Mouse (Mus musculus) midbrain, postnatal 0 days (tissue): Measurements from ENCODE around the gene Olfr1487. TPM values are rescaled to one million over a fixed set of nuclear protein-coding genes. Genes with fewer than 3 reads are reported as not detected.
"Not testable (repeated sequence)": the region's sequence is repeated elsewhere in the genome, so short reads cannot be mapped to it uniquely, and the experiment has no call there.

Experiments
- ATAC-seq: fragments of 200-750 bp; cut with Nextera tagmentation; 2 replicates; pipeline ENCODE4 v1.8.0; 2017; ENCODE audit warnings: moderate number of reproducible peaks, mild to moderate bottlenecking, moderate TSS enrichment, moderate library complexity; ENCODE audit not compliant: low FRiP score
- DNase-seq: peaks from one replicate; pipeline ENCODE4 v3.0.0-alpha.2; 2015; ENCODE audit warnings: low spot score
- H3K27ac ChIP-seq: fragments of 300-500 bp; sonication (generic); 2 replicates; pipeline ENCODE4 v1.5.1; 2014; ENCODE audit warnings: low read depth, mild to moderate bottlenecking, low read length, mixed read lengths
- H3K27me3 ChIP-seq: fragments of 300-500 bp; sonication (generic); 2 replicates; pipeline ENCODE4 v1.6.1; 2014; ENCODE audit warnings: low read length, control low read depth, mixed read lengths; ENCODE audit not compliant: insufficient read depth
- H3K36me3 ChIP-seq: fragments of 300-500 bp; sonication (generic); 2 replicates; pipeline ENCODE4 v1.6.1; 2014; ENCODE audit warnings: low read length, control low read depth, mixed read lengths; ENCODE audit not compliant: insufficient read depth
- H3K4me1 ChIP-seq: fragments of 300-500 bp; sonication (generic); 2 replicates; pipeline ENCODE4 v1.6.1; 2014; ENCODE audit warnings: mild to moderate bottlenecking, control low read depth, antibody characterized with exemption, low read length, mixed read lengths; ENCODE audit not compliant: insufficient read depth
- H3K4me2 ChIP-seq: fragments of 300-500 bp; sonication (generic); 2 replicates; pipeline ENCODE4 v1.6.1; 2014; ENCODE audit warnings: low read depth, mild to moderate bottlenecking, low read length, mixed read lengths; ENCODE audit not compliant: poor library complexity, severe bottlenecking
- H3K4me3 ChIP-seq: fragments of 300-500 bp; sonication (generic); 2 replicates; pipeline ENCODE4 v1.5.1; 2014; ENCODE audit warnings: low read depth, mild to moderate bottlenecking, low read length, moderate library complexity
- H3K9ac ChIP-seq: fragments of 300-500 bp; sonication (generic); replicated peaks from 2 replicates; pipeline ENCODE4 v1.6.1; 2014; ENCODE audit warnings: mild to moderate bottlenecking, low read length, moderate library complexity, mixed read lengths; ENCODE audit not compliant: poor library complexity, severe bottlenecking
- H3K9me3 ChIP-seq: fragments of 300-500 bp; sonication (generic); 2 replicates; pipeline ENCODE4 v1.6.1; 2016; ENCODE audit warnings: low read length, control low read depth
- CTCF ChIP-seq: IDR thresholded peaks from 2 replicates; pipeline ENCODE4 v1.5.1; 2016; ENCODE audit warnings: antibody characterized with exemption, mild to moderate bottlenecking
- WGBS: fragments of 180-500 bp; shearing (Covaris S2); extraction: QIAGEN DNeasy Blood & Tissue Kit; methylation state at CpG from one replicate; pipeline ENCODE4 v1.1.7; 2014; 5-methylcytosine and 5-hydroxymethylcytosine counted together
- microRNA-seq: library from miRNA; unstranded; fragments of <30 nt; microRNA quantifications from one replicate; pipeline ENCODE4, GENCODE M21; 2016; ENCODE audit warnings: borderline number of aligned reads
- polyA plus RNA-seq: library from polyadenylated mRNA; unstranded; fragments of >200 nt; fragmentation: Nextera tagmentation; extraction: Ambion mirVana; gene quantifications from 2 replicates; pipeline ENCODE4 v1.2.1, GENCODE M21; 2015
- total RNA-seq: library from RNA; depleted of rRNA; stranded (reverse); fragments of >200 nt; gene quantifications from 2 replicates; pipeline ENCODE4 v1.2.3, GENCODE M21; 2014; rRNA removed

Olfr1487 gene
- total RNA-seq (not detected in 2 replicates), polyA plus RNA-seq (not detected in 2 replicates)

DNA sequence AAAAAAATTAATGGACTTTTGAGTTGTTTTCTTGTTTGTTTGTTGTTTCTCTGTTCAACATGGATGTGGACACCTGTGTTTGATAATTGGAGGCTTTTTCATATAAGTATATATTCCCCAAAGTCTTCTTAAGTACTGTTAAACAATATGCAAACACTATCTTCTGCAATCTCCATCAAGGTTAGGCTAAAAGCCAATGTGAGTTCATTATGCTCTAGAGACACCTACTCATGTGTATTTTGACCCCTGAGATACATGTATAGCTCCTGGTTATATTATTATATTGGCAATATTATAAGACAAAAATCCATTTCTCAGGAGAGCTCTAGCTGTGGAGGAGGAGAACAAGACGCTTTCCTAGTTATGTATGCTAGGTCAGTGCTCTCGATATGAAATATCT is at the start of gene Olfr1487:
TSS of gene Olfr1487 (plus strand) at position 301 of the 400 bp plus-strand sequence.
- not testable (repeated sequence) for H3K9ac ChIP-seq, H3K4me2 ChIP-seq, ATAC-seq, H3K36me3 ChIP-seq, H3K27me3 ChIP-seq, H3K4me3 ChIP-seq, H3K4me1 ChIP-seq, DNase-seq, H3K27ac ChIP-seq
- peaks cover 11% of the 10 kb centered on the region; the same call in 1 of the 2 replicates for H3K9me3 ChIP-seq
- 85% methylated on average over 2 of the region's 2 CpGs for WGBS

- Histone ChIP-seq H3K27me3 (no peaks in the 10 kb centered on the region), H3K4me2 (no peak within 1 kb of the TSS), H3K36me3 (no peaks in the 10 kb centered on the region), H3K9me3 (no peaks in the 10 kb centered on the region), H3K27ac (no peak within 1 kb of the TSS), H3K4me3 (no peak within 1 kb of the TSS), H3K9ac (no peak within 1 kb of the TSS), H3K4me1 (no peaks in the 10 kb centered on the region)
- no peak for DNase-seq
- no peak for TF ChIP-seq CTCF
- no peak for ATAC-seq
- 93% methylated on average over 1 of the region's 1 CpGs for WGBS
These were observed 34.0 kb upstream of the Olfr1487 start, which contains the start of gene Olfr1484 for GRCm38 (mm10) chr19:13583211-13583610. Gene Olfr1484 (plus strand): TSS chr19:13583511.

GRCm38 (mm10) chr19:13631321-13631720 is 14.1 kb downstream of the Olfr1487 start, which contains the start of gene Olfr1489:
Gene Olfr1489 (plus strand): TSS chr19:13631621.
- H3K36me3 ChIP-seq: no peaks in the 10 kb centered on the region
- ATAC-seq (no peak), DNase-seq (no peak)
- no peaks in the 10 kb centered on the region for H3K27me3 ChIP-seq
- H3K4me2 ChIP-seq: no peak within 1 kb of the TSS
- H3K4me3 ChIP-seq: no peak within 1 kb of the TSS
- TF ChIP-seq CTCF: no peak
- 70% methylated on average over 1 of the region's 1 CpGs for WGBS
- H3K9ac ChIP-seq: no peak within 1 kb of the TSS
- H3K27ac ChIP-seq: no peak within 1 kb of the TSS
- H3K4me1 ChIP-seq: no peaks in the 10 kb centered on the region
- 0 out of 2 replicates have a peak, but pooled peaks cover 3% of the 10 kb centered on the region for H3K9me3 ChIP-seq

GRCm38 (mm10) chr19:13650791-13651190 is 33.6 kb downstream of the Olfr1487 start, which contains the start of gene Olfr1490:
Gene Olfr1490 (plus strand): TSS chr19:13651091.
- DNase-seq: no peak
- Histone ChIP-seq H3K4me1 (no peaks in the 10 kb centered on the region), H3K27ac (no peak within 1 kb of the TSS), H3K27me3 (no peaks in the 10 kb centered on the region), H3K36me3 (no peaks in the 10 kb centered on the region), H3K9me3 (peaks cover 4% of the 10 kb centered on the region; the same call in 1 of the 2 replicates), H3K4me2 (no peak within 1 kb of the TSS), H3K9ac (no peak within 1 kb of the TSS), H3K4me3 (no peak within 1 kb of the TSS)
- WGBS: 61% methylated on average over 1 of the region's 1 CpGs
- TF ChIP-seq CTCF: no peak
- ATAC-seq: no peak

Small RNA genes lying within 50 kb of the gene (microRNA-seq; reads per million reads assigned to microRNA genes)
- gene Gm22323: not detected
- not detected for gene Gm23931

Other genes starting within 250 kb of the Olfr1487 start
- not detected in 2 replicates for gene Olfr1469, start 209.5 kb upstream of the Olfr1487 start, total RNA-seq
- gene Olfr1469, start 209.5 kb upstream of the Olfr1487 start, polyA plus RNA-seq: not detected in 2 replicates
- not detected in 2 replicates for gene Olfr1471, start 174.0 kb upstream of the Olfr1487 start, total RNA-seq
- not detected in 2 replicates for gene Olfr1471, start 174.0 kb upstream of the Olfr1487 start, polyA plus RNA-seq
- gene Olfr1472, start 161.3 kb upstream of the Olfr1487 start, total RNA-seq: not detected in 2 replicates
- not detected in 2 replicates for gene Olfr1472, start 161.3 kb upstream of the Olfr1487 start, polyA plus RNA-seq
- gene Olfr1474, start 147.8 kb upstream of the Olfr1487 start, total RNA-seq: not detected in 2 replicates
- not detected in 2 replicates for gene Olfr1474, start 147.8 kb upstream of the Olfr1487 start, polyA plus RNA-seq
- not detected in 2 replicates for gene Olfr1475, start 137.2 kb upstream of the Olfr1487 start, total RNA-seq
- not detected in 2 replicates for gene Olfr1475, start 137.2 kb upstream of the Olfr1487 start, polyA plus RNA-seq
- not detected in 2 replicates for gene Olfr1477, start 116.8 kb upstream of the Olfr1487 start, total RNA-seq
- gene Olfr1477, start 116.8 kb upstream of the Olfr1487 start, polyA plus RNA-seq: not detected in 2 replicates
- gene Olfr1480, start 89.5 kb upstream of the Olfr1487 start, total RNA-seq: not detected in 2 replicates
- gene Olfr1480, start 89.5 kb upstream of the Olfr1487 start, polyA plus RNA-seq: not detected in 2 replicates
- gene Olfr1484, start 33.9 kb upstream of the Olfr1487 start, total RNA-seq: not detected in 2 replicates
- gene Olfr1484, start 33.9 kb upstream of the Olfr1487 start, polyA plus RNA-seq: not detected in 2 replicates
- not detected in 2 replicates for gene Olfr1489, start 14.2 kb downstream of the Olfr1487 start, total RNA-seq
- not detected in 2 replicates for gene Olfr1489, start 14.2 kb downstream of the Olfr1487 start, polyA plus RNA-seq
- gene Olfr1490, start 33.7 kb downstream of the Olfr1487 start, total RNA-seq: not detected in 2 replicates
- not detected in 2 replicates for gene Olfr1490, start 33.7 kb downstream of the Olfr1487 start, polyA plus RNA-seq
- not detected in 2 replicates for gene Olfr1491, start 79.9 kb downstream of the Olfr1487 start, total RNA-seq
- gene Olfr1491, start 79.9 kb downstream of the Olfr1487 start, polyA plus RNA-seq: not detected in 2 replicates
- gene Olfr1493-ps1, start 105.9 kb downstream of the Olfr1487 start, total RNA-seq: not detected in 2 replicates
- not detected in 2 replicates for gene Olfr1493-ps1, start 105.9 kb downstream of the Olfr1487 start, polyA plus RNA-seq
- not detected in 2 replicates for gene Olfr1494, start 122.4 kb downstream of the Olfr1487 start, total RNA-seq
- not detected in 2 replicates for gene Olfr1494, start 122.4 kb downstream of the Olfr1487 start, polyA plus RNA-seq
- not detected in 2 replicates for gene Olfr1495, start 147.2 kb downstream of the Olfr1487 start, total RNA-seq
- gene Olfr1495, start 147.2 kb downstream of the Olfr1487 start, polyA plus RNA-seq: not detected in 2 replicates
- not detected in 2 replicates for gene Olfr1496, start 160.5 kb downstream of the Olfr1487 start, total RNA-seq
- not detected in 2 replicates for gene Olfr1496, start 160.5 kb downstream of the Olfr1487 start, polyA plus RNA-seq
- not detected in 2 replicates for gene Olfr1497, start 180.8 kb downstream of the Olfr1487 start, total RNA-seq
- gene Olfr1497, start 180.8 kb downstream of the Olfr1487 start, polyA plus RNA-seq: not detected in 2 replicates
- gene Olfr1499, start 202.1 kb downstream of the Olfr1487 start, total RNA-seq: not detected in 2 replicates
- not detected in 2 replicates for gene Olfr1499, start 202.1 kb downstream of the Olfr1487 start, polyA plus RNA-seq
- not detected in 2 replicates for gene Olfr1500, start 213.1 kb downstream of the Olfr1487 start, total RNA-seq
- gene Olfr1500, start 213.1 kb downstream of the Olfr1487 start, polyA plus RNA-seq: not detected in 2 replicates
- 0.44 TPM in 1 of 2 replicates, not detected in the other for gene Olfr1501, start 233.3 kb downstream of the Olfr1487 start, total RNA-seq
- gene Olfr1501, start 233.3 kb downstream of the Olfr1487 start, polyA plus RNA-seq: not detected in 2 replicates
- not detected in 2 replicates for gene Olfr1502, start 244.4 kb downstream of the Olfr1487 start, total RNA-seq
- not detected in 2 replicates for gene Olfr1502, start 244.4 kb downstream of the Olfr1487 start, polyA plus RNA-seq